Mouse (Mus musculus) G1E (cell line): ENCODE data around the gene Gbp7.

ENCODE experiments used
- CTCF ChIP-seq: IDR thresholded peaks from 2 replicates; pipeline ENCODE4 v1.5.1; 2012; ENCODE audit warnings: low read depth, low read length, inconsistent platforms, mixed read lengths
- GATA1 ChIP-seq: IDR thresholded peaks from 2 replicates; pipeline ENCODE4 v1.6.1; 2012; ENCODE audit warnings: borderline replicate concordance, low read length, inconsistent platforms, mixed read lengths
- TAL1 ChIP-seq: conservative IDR thresholded peaks from 2 replicates; pipeline ENCODE4 v1.6.1; 2012; ENCODE audit warnings: low read depth, low read length, inconsistent platforms, mixed read lengths

DNA sequence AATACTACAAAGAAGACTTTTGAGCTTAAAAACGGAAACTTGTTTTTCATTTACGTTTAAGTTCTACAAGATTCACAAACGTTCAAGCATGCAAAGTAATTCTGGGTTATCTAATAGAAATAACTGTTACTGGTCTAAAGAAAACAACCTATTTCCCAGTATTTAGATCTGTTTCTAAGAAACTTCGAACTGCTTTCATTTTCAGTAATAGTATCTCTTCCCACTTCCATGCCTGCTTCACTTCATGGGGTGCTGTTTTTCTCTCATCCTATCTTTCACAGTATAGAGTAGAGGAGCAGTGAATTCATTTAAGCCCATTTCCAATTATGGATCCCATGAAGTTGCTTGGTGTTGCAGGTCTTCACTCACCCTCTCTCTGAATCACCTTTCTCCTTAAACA, 48.2 kb downstream of the Gbp7 start:
- TF ChIP-seq CTCF (no peak), TAL1 (no peak), GATA1 (no peak)
